Mouse (Mus musculus) layer of hippocampus, adult 18-20 months (tissue): ENCODE measurements around the gene Gm5039. TPM values are rescaled to one million over a fixed set of nuclear protein-coding genes. Genes with fewer than 3 reads are reported as not detected.
"Not testable (repeated sequence)": the region's sequence is repeated elsewhere in the genome, so short reads cannot be mapped to it uniquely, and the experiment has no call there.

Experiments
- DNase-seq, 2 experiments: peaks; one replicate each; pipeline ENCODE4 v3.0.0; 2022; ENCODE audit warnings: low spot score in 2 of 2
- long read RNA-seq: library from polyadenylated mRNA; stranded (forward); transcript quantifications from one replicate; pipeline ENCODE4 v2.0.0, GENCODE M21; 2021
- total RNA-seq, 2 experiments: library from RNA; stranded (reverse); gene quantifications; 2 replicates each; pipeline ENCODE4 v1.2.3; 2021

Gm5039 gene
- total RNA-seq: not detected
- long read RNA-seq: 0 reads

- not testable (repeated sequence) for DNase-seq
These were observed at the start of gene Gm5039 for GRCm38 (mm10) chr12:88323926-88324325. Gene Gm5039 (minus strand): TSS chr12:88324026.

- DNase-seq: no peak
These were observed 48.2 kb upstream of the Gm5039 start for GRCm38 (mm10) chr12:88372018-88372417.

GRCm38 (mm10) chr12:88370321-88370720 is 46.5 kb upstream of the Gm5039 start:
- DNase-seq: not testable (repeated sequence)

GRCm38 (mm10) chr12:88369690-88370089 is 45.9 kb upstream of the Gm5039 start:
- not testable (repeated sequence) for DNase-seq

- DNase-seq: no peak
These were observed 44.8 kb upstream of the Gm5039 start for GRCm38 (mm10) chr12:88368618-88369017.

GRCm38 (mm10) chr12:88367673-88368072 is 43.8 kb upstream of the Gm5039 start:
- DNase-seq: no peak

- DNase-seq: no peak
These were observed 37.3 kb upstream of the Gm5039 start for GRCm38 (mm10) chr12:88361120-88361445.

- peak; percentile 91 to 97 for DNase-seq
These were observed 36.8 kb upstream of the Gm5039 start, which contains the start of gene Adck1 for GRCm38 (mm10) chr12:88360441-88361119. Gene Adck1 (plus strand): TSS chr12:88360554.

GRCm38 (mm10) chr12:88354182-88354702 is 30.4 kb upstream of the Gm5039 start:
- no peak for DNase-seq

- not testable (repeated sequence) for DNase-seq
These were observed 17.5 kb upstream of the Gm5039 start for GRCm38 (mm10) chr12:88341286-88341685.

- DNase-seq: not testable (repeated sequence)
These were observed 13.0 kb upstream of the Gm5039 start for GRCm38 (mm10) chr12:88336662-88337413.

GRCm38 (mm10) chr12:88314556-88314955 is 9.3 kb downstream of the Gm5039 start:
- DNase-seq: no peak

- DNase-seq: not testable (repeated sequence)
These were observed 26.7 kb downstream of the Gm5039 start for GRCm38 (mm10) chr12:88297171-88297570.

- DNase-seq: not testable (repeated sequence)
These were observed 30.7 kb downstream of the Gm5039 start for GRCm38 (mm10) chr12:88293082-88293481.

- DNase-seq: not testable (repeated sequence)
These were observed 38.6 kb downstream of the Gm5039 start for GRCm38 (mm10) chr12:88285224-88285623.

GRCm38 (mm10) chr12:88274400-88274799 is 49.4 kb downstream of the Gm5039 start, which contains the start of gene Gm5662:
Gene Gm5662 (minus strand): TSS chr12:88274500.
- DNase-seq: not testable (repeated sequence)

Other genes with a start within 250 kb of the Gm5039 start
- not detected for gene Gm16368, start 240.3 kb downstream of the Gm5039 start, total RNA-seq
- not detected for gene Gm10436, start 141.9 kb downstream of the Gm5039 start, total RNA-seq
- not detected for gene Gm8332, start 73.9 kb downstream of the Gm5039 start, total RNA-seq
- gene Gm5662, start 49.5 kb downstream of the Gm5039 start, total RNA-seq: not detected
- 10 to 100 TPM; 32.3 to 32.8 TPM for gene Adck1, start 36.5 kb upstream of the Gm5039 start, total RNA-seq